Mouse (Mus musculus) urinary bladder, adult 2 months (tissue): ENCODE measurements around the gene Drg1. TPM values are rescaled to one million over a fixed set of nuclear protein-coding genes. Genes with fewer than 3 reads are reported as not detected.

Experiments used
- polyA plus RNA-seq: library from polyadenylated mRNA; depleted of rRNA; stranded (reverse); fragments of >200 nt; gene quantifications from 2 replicates; pipeline ENCODE4 v1.2.3, GENCODE M21; 2012; rRNA removed

The Drg1 gene
- polyA plus RNA-seq, 1 experiment, result 61.2 TPM

Other genes starting within 250 kb of the Drg1 start
- 27.2 and 38.1 TPM in 2 replicates for gene Sfi1, start 73.0 kb downstream of the Drg1 start, polyA plus RNA-seq
- 49.4 and 50.8 TPM in 2 replicates for gene Eif4enif1, start 64.0 kb downstream of the Drg1 start, polyA plus RNA-seq
- gene Patz1, start 22.5 kb upstream of the Drg1 start, polyA plus RNA-seq, result 26.9 and 29.4 TPM in 2 replicates
- gene Pik3ip1, start 64.0 kb upstream of the Drg1 start, polyA plus RNA-seq, result 37.8 and 51.7 TPM in 2 replicates
- gene Limk2, start 142.8 kb upstream of the Drg1 start, polyA plus RNA-seq, result 78.9 and 96.8 TPM in 2 replicates
- gene Rnf185, start 185.9 kb upstream of the Drg1 start, polyA plus RNA-seq, result 27.0 and 28.2 TPM in 2 replicates
- 0.66 and 0.74 TPM in 2 replicates for gene Pla2g3, start 221.9 kb upstream of the Drg1 start, polyA plus RNA-seq
- 0.70 and 1.5 TPM in 2 replicates for gene Inpp5j, start 238.4 kb upstream of the Drg1 start, polyA plus RNA-seq
- gene Selenom, start 248.3 kb upstream of the Drg1 start, polyA plus RNA-seq, result 321 and 348 TPM in 2 replicates